Mouse (Mus musculus) urinary bladder, postnatal 4 days (tissue): ENCODE results near the gene Ppat.
"Not testable (repeated sequence)": the region's sequence is repeated elsewhere in the genome, so short reads cannot be mapped to it uniquely, and the experiment has no call there.

Experiments used
- DNase-seq, 2 experiments: peaks; one replicate each; pipeline ENCODE4 v3.0.0; 2021 to 2022; ENCODE audit warnings: low spot score in 2 of 2

Gene Ppat

GRCm38 (mm10) chr5:76947758-76948157, 3.6 kb downstream of the Ppat start:
- DNase-seq: no peak

- DNase-seq: no peak
Observed at GRCm38 (mm10) chr5:76947142-76947541, 4.2 kb downstream of the Ppat start.

GRCm38 (mm10) chr5:76945678-76946033, 5.7 kb downstream of the Ppat start:
- DNase-seq: no peak

DNA sequence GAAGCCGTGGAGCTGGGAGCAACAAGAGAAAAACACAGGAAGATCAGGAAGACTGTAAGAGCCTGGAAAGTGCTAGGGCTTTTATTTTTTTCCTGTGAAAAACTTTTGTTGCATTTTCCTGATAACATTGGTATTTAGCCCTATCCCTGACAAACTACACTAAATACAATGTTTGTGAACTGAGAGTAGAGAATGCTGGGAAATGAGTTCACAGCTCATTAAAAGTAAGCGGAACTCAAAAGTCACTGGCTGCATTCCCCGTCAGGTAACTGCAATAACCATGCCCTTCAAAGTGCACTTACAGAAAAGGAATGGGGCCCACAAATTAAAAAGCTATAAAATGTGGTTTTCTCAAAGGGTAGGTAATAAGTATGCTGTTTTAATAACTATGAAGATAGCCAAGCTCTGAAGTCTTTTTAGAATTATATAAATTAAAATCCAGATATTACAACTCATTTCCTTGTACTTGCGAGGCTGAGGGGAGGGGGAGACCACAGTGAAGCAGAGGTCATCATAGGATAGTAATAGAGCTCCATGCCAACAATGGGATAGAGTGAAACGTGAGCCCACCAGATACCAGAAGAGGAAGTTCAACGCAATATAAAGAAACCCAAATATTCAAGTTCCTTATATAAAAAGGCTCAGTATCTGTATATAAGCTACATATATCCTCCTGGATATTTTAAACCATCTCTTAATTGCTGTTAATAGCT, 6.3 kb downstream of the Ppat start:
- no peak for DNase-seq

GRCm38 (mm10) chr5:76942505-76942904, 8.9 kb downstream of the Ppat start:
- no peak for DNase-seq

- DNase-seq: no peak
Observed at GRCm38 (mm10) chr5:76941975-76942374, 9.4 kb downstream of the Ppat start.

- DNase-seq: no peak
Observed at GRCm38 (mm10) chr5:76939717-76940116, 11.7 kb downstream of the Ppat start.

DNA sequence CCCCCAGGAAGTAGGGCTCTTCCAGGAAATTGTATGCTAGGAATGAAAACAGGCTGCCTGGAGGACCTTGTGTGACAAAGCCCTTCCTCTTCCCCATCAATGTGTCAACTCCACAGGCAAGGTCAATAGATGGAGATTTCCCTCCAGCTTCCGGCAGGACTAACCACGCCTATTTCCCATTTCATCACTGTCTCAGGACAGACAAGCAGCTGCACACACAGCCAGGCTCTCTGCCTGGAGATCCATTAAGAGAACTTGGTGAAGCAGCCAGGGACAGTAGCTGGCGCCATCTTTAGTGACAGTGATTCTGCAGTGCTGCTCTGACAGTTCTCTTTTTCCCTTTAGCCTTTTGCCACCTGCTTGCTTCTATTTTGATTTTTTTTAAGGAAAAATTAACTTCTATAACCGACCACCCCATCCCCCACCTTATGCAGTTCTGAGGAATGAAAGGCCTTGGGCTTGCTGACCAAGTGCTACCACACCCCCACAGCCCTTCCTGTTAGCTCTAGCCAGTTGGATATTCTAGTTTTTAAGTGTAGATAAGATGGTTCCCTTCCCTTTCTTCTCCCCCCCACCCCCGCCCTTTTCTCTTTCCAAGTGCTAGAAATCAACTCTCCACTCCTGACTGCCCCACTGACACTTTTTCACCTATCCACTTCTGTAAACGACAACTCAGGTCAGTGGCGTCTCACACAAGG, 22.0 kb downstream of the Ppat start:
- DNase-seq: no peak

DNA sequence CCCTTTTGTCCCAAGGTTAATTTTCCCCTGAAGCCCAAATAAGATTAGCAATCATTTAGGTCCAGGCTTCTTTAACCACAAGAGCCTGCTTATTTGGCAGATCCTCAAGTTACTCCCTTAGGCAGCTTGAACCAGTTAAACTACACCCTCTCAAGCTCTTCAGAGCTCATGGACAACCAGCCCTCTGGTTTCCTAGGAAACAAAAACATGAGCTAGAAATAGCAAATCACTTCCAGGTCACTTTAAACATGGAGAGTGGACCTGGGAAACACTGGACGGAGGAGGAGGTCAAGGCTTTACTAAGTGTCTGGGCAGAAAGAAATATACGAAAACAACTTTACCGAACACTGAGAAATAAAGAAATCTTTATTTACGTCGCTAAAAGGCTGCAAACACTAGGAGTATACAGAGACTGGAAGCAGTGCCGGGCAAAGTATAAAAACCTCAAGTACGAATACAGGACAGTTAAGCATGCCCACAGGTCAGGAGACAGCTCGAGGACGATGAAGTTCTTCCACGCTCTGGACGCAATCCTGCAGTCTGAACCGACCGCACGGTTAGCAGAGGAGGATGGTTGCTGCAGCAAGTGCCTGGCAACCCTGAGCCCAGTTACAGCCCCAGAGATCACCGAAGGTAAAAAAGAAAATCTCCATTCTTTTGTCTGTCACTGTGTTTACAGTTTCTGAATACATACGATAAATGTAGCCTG, 23.1 kb downstream of the Ppat start:
- no peak for DNase-seq

GRCm38 (mm10) chr5:76924296-76924695, 27.1 kb downstream of the Ppat start:
- DNase-seq: no peak

- peak in 1 of 2 experiments; percentile 71 for DNase-seq
Observed at GRCm38 (mm10) chr5:76923428-76923827, 27.9 kb downstream of the Ppat start.

DNA sequence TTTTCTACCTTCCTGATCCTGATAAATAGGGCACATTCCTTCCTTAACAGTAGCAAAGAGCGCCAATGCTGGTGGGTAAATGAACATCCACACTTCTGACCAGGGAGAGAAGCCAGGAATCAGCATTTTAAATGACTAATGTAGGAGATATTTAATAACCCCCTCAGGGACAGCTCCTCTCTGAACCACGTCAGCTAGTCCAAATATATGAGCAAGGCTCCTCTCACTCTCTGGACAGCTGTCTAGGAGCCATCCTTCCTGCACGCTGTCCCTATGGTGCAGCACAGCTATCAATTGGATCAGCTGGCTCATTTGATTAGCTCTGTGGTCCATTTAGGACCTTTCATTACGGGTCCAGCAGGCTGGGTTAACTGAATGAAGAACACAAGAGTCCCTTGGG, 28.5 kb downstream of the Ppat start:
- DNase-seq: no peak

DNA sequence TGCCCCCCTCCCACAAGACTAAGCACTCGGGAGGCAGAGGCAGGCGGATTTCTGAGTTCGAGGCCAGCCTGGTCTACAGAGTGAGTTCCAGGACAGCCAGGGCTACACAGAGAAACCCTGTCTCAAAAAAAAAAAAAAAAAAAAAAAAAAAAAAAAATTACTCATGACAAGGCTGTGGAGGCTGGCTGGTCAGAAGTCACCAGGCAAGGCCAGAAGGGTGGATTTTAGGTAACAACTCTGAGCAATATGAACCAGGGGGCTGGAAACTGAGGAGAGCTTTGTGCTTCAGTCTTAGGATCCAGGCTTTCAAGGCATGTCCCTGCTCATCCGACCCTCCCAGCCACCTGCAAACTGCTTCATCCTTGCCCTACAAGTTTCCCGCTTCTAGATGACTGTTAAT, 38.9 kb downstream of the Ppat start:
- DNase-seq: not testable (repeated sequence)

- no peak for DNase-seq
Observed at GRCm38 (mm10) chr5:76910807-76911206, 40.6 kb downstream of the Ppat start.

GRCm38 (mm10) chr5:76906155-76906499, 45.3 kb downstream of the Ppat start:
- no peak for DNase-seq

- DNase-seq: peak; percentile 93 to 99
Observed at GRCm38 (mm10) chr5:76905405-76906154, 45.8 kb downstream of the Ppat start, which contains the start of gene Aasdh. TSS of gene Aasdh (minus strand) at chr5:76905514.

DNA sequence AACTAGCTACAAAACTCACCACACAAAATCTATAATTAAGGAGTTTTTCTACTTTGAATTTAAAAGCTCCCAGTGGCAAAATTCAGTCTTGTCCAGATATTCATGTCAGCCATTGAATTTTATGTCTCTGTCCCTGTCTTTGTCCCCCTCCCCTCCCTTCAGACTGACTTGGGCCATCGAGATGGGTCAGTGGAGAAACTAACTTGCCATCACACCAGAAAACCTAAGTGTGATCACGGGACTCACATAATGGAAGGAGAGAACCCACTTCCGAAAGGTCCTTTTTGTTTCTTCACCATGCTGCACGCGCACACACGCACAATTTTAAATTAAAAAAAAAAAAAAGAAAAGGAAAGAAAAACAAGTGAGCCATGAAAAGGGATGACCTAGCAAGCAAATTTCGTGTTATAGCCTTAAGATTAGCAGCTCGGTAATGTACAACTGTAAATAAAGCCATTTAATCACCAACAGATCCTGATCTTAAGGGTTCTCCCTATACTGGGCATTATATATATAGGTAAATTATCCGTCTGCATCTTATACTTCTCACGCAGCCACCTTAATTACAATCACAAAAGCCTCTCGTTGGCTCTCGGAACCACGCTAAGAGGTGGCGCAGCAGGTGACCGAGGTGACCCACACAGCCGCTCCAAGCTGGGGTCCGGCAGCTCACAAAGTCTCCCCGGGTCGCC, 46.5 kb downstream of the Ppat start:
- DNase-seq: no peak

- no peak for DNase-seq
Observed at GRCm38 (mm10) chr5:76902131-76902530, 49.2 kb downstream of the Ppat start.

DNA sequence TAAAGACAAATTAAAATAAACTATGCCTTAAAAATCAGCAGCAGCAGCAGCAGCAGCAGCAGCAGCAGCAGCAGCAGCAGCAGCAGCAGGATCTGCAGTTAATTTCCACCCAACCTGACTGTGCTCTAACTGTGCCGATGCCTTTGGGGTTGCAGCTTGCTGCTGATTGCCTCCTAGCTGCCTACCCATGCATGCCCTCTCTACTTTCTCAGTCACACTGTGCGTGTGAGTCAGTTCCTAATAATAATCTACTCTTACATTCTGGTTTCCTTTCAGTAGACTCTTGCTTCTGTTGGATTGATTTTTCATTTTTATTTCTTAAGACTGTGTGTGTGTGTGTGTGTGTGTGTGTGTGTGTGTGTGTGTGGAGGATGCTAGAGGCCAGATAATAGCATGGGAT, 58.3 kb downstream of the Ppat start:
- DNase-seq: no peak

- DNase-seq: no peak
Observed at GRCm38 (mm10) chr5:76892608-76893007, 58.8 kb downstream of the Ppat start.

DNA sequence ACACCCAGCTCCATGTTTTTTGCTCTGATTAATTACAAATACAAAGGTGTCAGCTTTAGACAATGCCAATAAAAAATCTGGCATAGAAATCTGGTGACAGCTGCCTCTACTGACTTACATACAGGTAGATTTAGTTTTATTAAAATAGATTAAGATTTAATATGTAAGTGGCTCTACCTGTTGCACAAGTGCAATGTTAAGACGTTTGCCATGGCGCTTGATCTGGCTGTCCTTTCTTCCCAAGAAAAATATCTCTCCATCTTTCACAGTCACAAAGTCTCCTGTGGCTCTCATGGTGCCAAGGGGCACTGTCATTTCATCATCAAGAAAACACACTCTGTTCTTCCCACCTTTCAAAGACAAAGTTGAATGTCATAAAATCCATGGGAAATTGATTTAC, 64.4 kb downstream of the Ppat start:
- DNase-seq: no peak

DNA sequence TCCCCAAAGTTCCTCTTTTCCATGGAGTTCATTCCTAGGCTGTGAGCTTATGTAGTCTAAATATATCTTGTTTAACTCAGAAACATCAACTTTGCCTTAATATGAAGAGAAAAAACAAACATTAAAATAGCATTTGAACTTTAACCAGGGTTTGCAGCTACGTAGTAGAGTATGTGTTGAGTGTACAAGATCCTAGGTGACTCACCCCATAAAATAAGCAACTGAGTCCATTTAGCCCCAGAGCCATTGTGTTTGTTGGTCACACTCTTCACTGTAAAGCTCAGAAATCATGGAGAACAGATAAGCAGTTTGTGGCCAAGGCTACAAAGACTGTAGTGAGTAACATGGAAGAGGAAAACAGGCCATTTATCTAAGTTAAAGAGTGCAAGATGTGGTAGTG, 67.3 kb downstream of the Ppat start:
- no peak for DNase-seq
